In the genomic region with DNA sequence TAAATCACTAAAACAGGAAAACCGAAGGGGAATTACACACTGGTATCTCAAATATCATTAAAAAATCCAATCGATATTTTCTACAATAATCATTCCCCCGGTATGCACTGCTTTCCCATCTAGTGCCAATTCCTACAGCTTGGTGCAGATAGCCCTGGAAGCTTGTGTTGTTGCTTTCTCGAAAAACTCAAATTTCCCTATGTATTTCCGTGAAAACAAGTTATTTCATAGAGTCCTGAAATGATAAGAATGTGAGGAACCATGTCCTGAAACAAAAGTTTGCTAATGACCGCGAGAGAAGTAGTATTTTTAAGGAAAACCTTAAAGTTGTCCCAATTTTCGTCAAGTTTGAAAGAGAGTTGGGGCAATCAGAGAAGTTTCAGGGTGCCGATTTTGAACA, we compare ENCODE assay signal across 7 mouse cellular contexts. TPM values are rescaled to one million over a fixed set of nuclear protein-coding genes. Genes with fewer than 3 reads are reported as not detected.
DNase-seq lines count a peak whose midpoint lies in the region; ATAC-seq and TF ChIP-seq lines count a peak whose summit lies in the region.

No protein-coding gene starts in this region.

- H3K9ac ChIP-seq in lung, embryonic 15.5 days, result peak overlapping the region; percentile 92; the same call in 1 of the 2 replicates
- peak overlapping the region; percentile 85 for H3K9ac ChIP-seq in limb, embryonic 13.5 days
- peak overlapping the region; percentile 85 for H3K9ac ChIP-seq in stomach, embryonic 16.5 days (ENCODE audit: low read length)

- DNase-seq in lung, postnatal 25 days (ENCODE audit: low spot score), result no peak
- no peak for DNase-seq in urinary bladder, adult 2 months (ENCODE audit: low spot score)

- TF ChIP-seq POLR2A in embryonic fibroblast, embryonic 13.5 days (IDR thresholded peaks at IDR 0.05; ENCODE audit: low read depth, low read length), result no peak

- no peaks in the 10 kb centered on the region for H3K9me3 ChIP-seq in lung, embryonic 15.5 days
- no peaks in the 10 kb centered on the region for H3K9me3 ChIP-seq in limb, embryonic 13.5 days
- H3K9me3 ChIP-seq in stomach, embryonic 16.5 days (replicated peaks; ENCODE audit: control insufficient read depth, low read length), result no peaks in the 10 kb centered on the region

- H3K4me2 ChIP-seq in lung, embryonic 15.5 days, result peak overlapping the region; percentile 87
- H3K4me2 ChIP-seq in limb, embryonic 13.5 days (replicated peaks), result peak overlapping the region; percentile 89
- peak overlapping the region; percentile 94 for H3K4me2 ChIP-seq in stomach, embryonic 16.5 days (ENCODE audit: low read depth, low read length)

- no peaks in the 10 kb centered on the region for H3K36me3 ChIP-seq in lung, embryonic 15.5 days
- H3K36me3 ChIP-seq in limb, embryonic 13.5 days, result no peaks in the 10 kb centered on the region
- H3K36me3 ChIP-seq in stomach, embryonic 16.5 days (ENCODE audit: control insufficient read depth, insufficient read depth, low read length), result no peaks in the 10 kb centered on the region

- peak overlapping the region; percentile 99 for H3K27ac ChIP-seq in lung, embryonic 15.5 days
- H3K27ac ChIP-seq in embryonic fibroblast, embryonic 13.5 days (ENCODE audit: insufficient read depth, low read length), result peak overlapping the region; percentile 86
- peak overlapping the region; percentile 99 for H3K27ac ChIP-seq in limb, embryonic 13.5 days
- peak overlapping the region; percentile 98 for H3K27ac ChIP-seq in stomach, embryonic 16.5 days (ENCODE audit: low read length)

- TF ChIP-seq CTCF in embryonic fibroblast, embryonic 13.5 days (IDR thresholded peaks at IDR 0.05; ENCODE audit: borderline replicate concordance, insufficient read depth, low read length), result no peak

- no peaks in the 10 kb centered on the region for H3K27me3 ChIP-seq in lung, embryonic 15.5 days
- no peaks in the 10 kb centered on the region for H3K27me3 ChIP-seq in limb, embryonic 13.5 days
- no peaks in the 10 kb centered on the region for H3K27me3 ChIP-seq in stomach, embryonic 16.5 days (ENCODE audit: control insufficient read depth, insufficient read depth, low read length)

- WGBS in lung, embryonic 15.5 days, result 15% methylated on average over 9 of the region's 9 CpGs
- WGBS in limb, embryonic 13.5 days, result 20% methylated on average over 9 of the region's 9 CpGs
- 18% methylated on average over 9 of the region's 9 CpGs for WGBS in stomach, embryonic 16.5 days

- no peak for ATAC-seq in lung, embryonic 15.5 days (ENCODE audit: borderline replicate concordance, extremely low read depth, low FRiP score, low TSS enrichment)
- ATAC-seq in limb, embryonic 13.5 days (ENCODE audit: low FRiP score, low read depth), result no peak
- ATAC-seq in stomach, embryonic 16.5 days (ENCODE audit: insufficient read depth, low FRiP score), result no peak
- ATAC-seq in inflammation-experienced regulatory T-cells, adult 6 months, result no peak

- H3K4me1 ChIP-seq in lung, embryonic 15.5 days, result peaks cover 13% of the 10 kb centered on the region
- peaks cover 3% of the 10 kb centered on the region; the same call in 1 of the 2 replicates for H3K4me1 ChIP-seq in embryonic fibroblast, embryonic 13.5 days (ENCODE audit: control insufficient read depth, insufficient read depth, low read length)
- H3K4me1 ChIP-seq in limb, embryonic 13.5 days, result peaks cover 19% of the 10 kb centered on the region
- H3K4me1 ChIP-seq in stomach, embryonic 16.5 days (ENCODE audit: control insufficient read depth, insufficient read depth, low read length), result peaks cover 4% of the 10 kb centered on the region; the same call in 1 of the 2 replicates

- H3K4me3 ChIP-seq in lung, embryonic 15.5 days, result peak overlapping the region; percentile 62
- no peak overlapping the region for H3K4me3 ChIP-seq in embryonic fibroblast, embryonic 13.5 days (ENCODE audit: insufficient read depth, low read length)
- peak overlapping the region; percentile 61 for H3K4me3 ChIP-seq in limb, embryonic 13.5 days
- H3K4me3 ChIP-seq in stomach, embryonic 16.5 days (replicated peaks; ENCODE audit: low read length), result peak overlapping the region; percentile 67

RNA-seq across cellular contexts. Expression of a gene that starts 1.3 kb away (rescaled TPM):
- 0.78 and 0.86 TPM in 2 replicates for polyA plus RNA-seq in lung, embryonic 15.5 days (2015; fragmentation: Nextera tagmentation; extraction: Ambion mirVana)
- polyA plus RNA-seq in embryonic fibroblast, embryonic 13.5 days (2011; ENCODE audit: insufficient read length, low read depth, missing spikeins), result 0.83 and 2.7 TPM in 2 replicates
- polyA plus RNA-seq in limb, embryonic 13.5 days (2015; fragmentation: Nextera tagmentation; extraction: Ambion mirVana), result 0.46 and 0.51 TPM in 2 replicates
- polyA plus RNA-seq in stomach, embryonic 16.5 days (2015; fragmentation: Nextera tagmentation; extraction: Ambion mirVana), result 0.67 and 0.93 TPM in 2 replicates
- under 1 TPM; 0.20 to 0.36 (median 0.34) TPM for polyA plus RNA-seq in inflammation-experienced regulatory T-cells, adult 6 months (2017; shearing (Covaris generic))
- polyA plus RNA-seq in urinary bladder, adult 2 months (2012; rRNA removed), result 0.62 and 0.90 TPM in 2 replicates

RNA-seq across cellular contexts. Expression of a gene that starts 2.9 kb away (rescaled TPM):
- polyA plus RNA-seq in lung, embryonic 15.5 days (2015; fragmentation: Nextera tagmentation; extraction: Ambion mirVana), result 1.7 and 2.1 TPM in 2 replicates
- 9.6 and 18.1 TPM in 2 replicates for polyA plus RNA-seq in embryonic fibroblast, embryonic 13.5 days (2011; ENCODE audit: insufficient read length, low read depth, missing spikeins)
- polyA plus RNA-seq in limb, embryonic 13.5 days (2015; fragmentation: Nextera tagmentation; extraction: Ambion mirVana), result 1.0 and 1.9 TPM in 2 replicates
- 1.6 TPM in 1 of 2 replicates, not detected in the other for polyA plus RNA-seq in stomach, embryonic 16.5 days (2015; fragmentation: Nextera tagmentation; extraction: Ambion mirVana)
- 1 to 10 TPM in 1 of 3 experiments, not detected in 2; 3.2 TPM for polyA plus RNA-seq in inflammation-experienced regulatory T-cells, adult 6 months (2017; shearing (Covaris generic))
- 0.26 and 0.78 TPM in 2 replicates for polyA plus RNA-seq in urinary bladder, adult 2 months (2012; rRNA removed)

RNA-seq across cellular contexts. Expression of a gene that starts 7.8 kb away (rescaled TPM):
- 7.1 and 7.9 TPM in 2 replicates for polyA plus RNA-seq in lung, embryonic 15.5 days (2015; fragmentation: Nextera tagmentation; extraction: Ambion mirVana)
- 2.4 and 3.4 TPM in 2 replicates for polyA plus RNA-seq in embryonic fibroblast, embryonic 13.5 days (2011; ENCODE audit: insufficient read length, low read depth, missing spikeins)
- 8.2 and 8.9 TPM in 2 replicates for polyA plus RNA-seq in limb, embryonic 13.5 days (2015; fragmentation: Nextera tagmentation; extraction: Ambion mirVana)
- polyA plus RNA-seq in stomach, embryonic 16.5 days (2015; fragmentation: Nextera tagmentation; extraction: Ambion mirVana), result 2.8 and 3.6 TPM in 2 replicates
- 1 to 10 TPM in 2 of 3 experiments, under 1 TPM in 1; 0.89 to 4.0 (median 4.0) TPM for polyA plus RNA-seq in inflammation-experienced regulatory T-cells, adult 6 months (2017; shearing (Covaris generic))
- polyA plus RNA-seq in urinary bladder, adult 2 months (2012; rRNA removed), result 0.83 and 1.6 TPM in 2 replicates

RNA-seq across cellular contexts. Expression of a gene that starts 10.5 kb away (rescaled TPM):
- polyA plus RNA-seq in lung, embryonic 15.5 days (2015; fragmentation: Nextera tagmentation; extraction: Ambion mirVana), result 0.75 and 1.5 TPM in 2 replicates
- polyA plus RNA-seq in embryonic fibroblast, embryonic 13.5 days (2011; ENCODE audit: insufficient read length, low read depth, missing spikeins), result 0.61 and 0.70 TPM in 2 replicates
- polyA plus RNA-seq in limb, embryonic 13.5 days (2015; fragmentation: Nextera tagmentation; extraction: Ambion mirVana), result 1.5 and 1.7 TPM in 2 replicates
- 0.81 and 0.90 TPM in 2 replicates for polyA plus RNA-seq in stomach, embryonic 16.5 days (2015; fragmentation: Nextera tagmentation; extraction: Ambion mirVana)
- polyA plus RNA-seq in inflammation-experienced regulatory T-cells, adult 6 months (2017; shearing (Covaris generic)), result 1 to 10 TPM in 1 of 3 experiments, under 1 TPM in 2; 0.73 to 1.5 (median 0.74) TPM
- 0.44 and 0.78 TPM in 2 replicates for polyA plus RNA-seq in urinary bladder, adult 2 months (2012; rRNA removed)

RNA-seq across cellular contexts. Expression of a gene that starts 11.2 kb away (rescaled TPM):
- polyA plus RNA-seq in lung, embryonic 15.5 days (2015; fragmentation: Nextera tagmentation; extraction: Ambion mirVana), result 1.4 TPM in 2 replicates
- polyA plus RNA-seq in embryonic fibroblast, embryonic 13.5 days (2011; ENCODE audit: insufficient read length, low read depth, missing spikeins), result 1.8 and 4.0 TPM in 2 replicates
- polyA plus RNA-seq in limb, embryonic 13.5 days (2015; fragmentation: Nextera tagmentation; extraction: Ambion mirVana), result 0.74 and 1.0 TPM in 2 replicates
- polyA plus RNA-seq in stomach, embryonic 16.5 days (2015; fragmentation: Nextera tagmentation; extraction: Ambion mirVana), result 1.1 and 1.4 TPM in 2 replicates
- under 1 TPM in 2 of 3 experiments, not detected in 1; 0.38 to 0.89 TPM for polyA plus RNA-seq in inflammation-experienced regulatory T-cells, adult 6 months (2017; shearing (Covaris generic))
- 0.60 and 0.69 TPM in 2 replicates for polyA plus RNA-seq in urinary bladder, adult 2 months (2012; rRNA removed)
